Mouse (Mus musculus): ENCODE measurements around the gene Cdt1.
"Not testable (repeated sequence)": the region's sequence is repeated elsewhere in the genome, so short reads cannot be mapped to it uniquely, and the experiment has no call there.

The Cdt1 gene

DNA sequence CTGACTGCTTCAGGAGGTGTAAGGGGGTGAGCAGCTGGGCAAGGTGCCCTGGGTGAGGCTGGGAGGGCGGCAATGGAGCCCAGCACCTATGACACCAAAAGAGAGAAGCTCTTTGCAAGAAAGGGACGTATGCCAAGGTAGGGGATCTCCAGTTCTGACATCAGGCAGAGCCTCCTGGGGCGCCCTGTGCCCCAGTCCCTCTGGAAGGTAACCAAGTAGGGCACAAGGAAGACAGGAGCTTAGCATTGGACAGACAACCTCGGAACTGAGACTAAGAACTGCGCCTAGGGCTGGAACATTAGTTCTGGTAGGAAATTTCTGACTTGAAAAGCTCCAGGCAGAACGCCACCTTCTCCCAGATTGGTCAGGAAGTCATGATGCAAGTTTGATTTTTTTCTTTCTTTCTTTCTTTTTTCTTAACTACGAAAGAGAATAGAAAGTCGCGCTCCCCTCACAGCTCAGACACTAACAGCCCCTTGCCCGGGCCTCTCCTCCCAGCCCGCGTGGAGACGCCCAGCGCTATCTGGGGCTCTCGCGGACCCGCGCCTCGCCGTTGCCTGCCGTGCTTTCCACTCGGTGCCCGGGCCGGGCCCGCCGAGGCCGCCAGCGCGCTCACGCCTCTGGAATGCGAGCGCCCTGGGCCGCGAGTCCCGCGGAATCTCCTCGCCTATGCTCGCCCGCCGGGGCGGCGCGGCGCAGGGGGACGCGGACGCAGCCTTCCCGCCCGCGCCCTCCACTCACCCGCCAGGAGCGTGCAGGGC lies 17.4 kb upstream of the Cdt1 start:
- DNase-seq (ENCODE audit: low spot score in 2 of 2) = no peak

- DNase-seq (ENCODE audit: low spot score in 2 of 2) = no peak
Measured at GRCm38 (mm10) chr8:122550995-122551264, 16.9 kb upstream of the Cdt1 start.

- DNase-seq (ENCODE audit: low spot score in 2 of 2) = peak in 1 of 2 experiments; percentile 82
Measured at GRCm38 (mm10) chr8:122551265-122552051, 16.4 kb upstream of the Cdt1 start, which contains the start of gene Piezo1. Gene Piezo1, minus strand, starts transcription at chr8:122551329.

DNA sequence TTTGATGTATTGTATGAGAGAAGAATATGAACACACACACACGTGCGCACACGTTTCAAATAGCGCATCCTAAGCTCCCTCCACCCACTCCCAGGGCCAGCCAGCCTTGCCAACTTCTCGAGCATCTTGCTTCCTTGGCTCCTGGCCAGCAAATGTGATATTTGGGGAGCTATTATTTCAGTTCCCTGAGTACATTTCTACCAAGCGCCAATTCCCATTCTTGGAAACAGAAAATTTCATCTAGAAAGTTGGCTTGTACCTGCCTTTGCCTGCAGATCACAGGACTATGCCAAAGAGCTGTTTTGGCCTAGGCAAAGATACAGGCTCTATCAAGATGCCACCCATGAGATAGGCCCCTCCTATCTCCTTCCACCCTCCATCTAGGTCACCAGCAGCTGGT lies 13.0 kb upstream of the Cdt1 start:
- DNase-seq (ENCODE audit: low spot score in 2 of 2) = peak in 1 of 2 experiments; percentile 79

DNA sequence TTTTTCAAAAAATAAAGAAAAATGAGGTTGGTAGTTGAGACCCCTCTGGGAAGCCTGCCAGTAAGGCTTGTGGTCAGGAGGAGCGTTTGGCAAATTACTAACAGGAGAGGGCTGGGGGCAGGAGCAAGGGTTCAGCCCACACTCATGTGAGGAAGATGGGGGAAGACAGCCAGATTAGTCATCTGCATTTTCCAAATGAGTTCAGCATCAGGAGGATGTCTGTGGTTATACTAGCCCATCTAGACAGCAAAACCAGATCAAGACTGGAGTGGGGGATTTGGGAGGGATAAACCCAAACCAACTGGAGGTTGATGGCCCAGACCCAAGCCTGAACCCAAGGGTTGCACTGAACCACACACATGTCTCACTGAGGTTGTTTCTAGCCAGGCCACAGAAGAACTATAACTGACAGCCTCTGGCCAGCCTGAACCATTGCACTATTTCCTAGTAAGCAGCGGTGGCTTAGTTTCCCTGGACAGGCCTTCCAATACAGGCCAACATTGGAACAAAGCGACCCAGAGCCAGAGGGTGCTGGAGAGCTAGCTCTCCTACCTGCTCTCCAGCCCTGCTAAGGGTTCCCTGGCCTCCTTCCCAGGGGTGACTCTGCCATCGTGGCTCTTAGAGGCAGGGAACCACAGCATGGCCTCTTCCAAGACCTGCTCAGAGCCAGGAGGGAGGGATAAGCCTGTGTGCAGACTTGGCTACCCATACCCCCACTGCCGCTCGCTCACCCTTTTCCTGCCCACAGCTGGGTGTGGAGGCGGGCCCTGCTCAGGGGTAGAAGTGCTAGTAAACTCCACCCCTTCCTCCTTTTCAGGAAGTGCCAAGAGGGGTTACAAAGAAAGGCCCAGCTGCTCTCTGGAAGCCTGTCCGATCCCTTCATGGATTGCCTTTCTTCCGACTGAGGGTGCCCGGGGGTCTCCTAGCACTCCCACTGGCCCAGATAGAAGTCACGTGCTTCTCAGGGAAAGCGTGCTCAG lies 11.5 kb upstream of the Cdt1 start:
- DNase-seq (ENCODE audit: low spot score in 2 of 2) = no peak

GRCm38 (mm10) chr8:122557248-122558038 lies 10.4 kb upstream of the Cdt1 start:
- DNase-seq (ENCODE audit: low spot score in 2 of 2) = no peak

- DNase-seq (ENCODE audit: low spot score in 2 of 2) = no peak
Measured at GRCm38 (mm10) chr8:122558671-122559349, 9.0 kb upstream of the Cdt1 start.

- no peak for DNase-seq (ENCODE audit: low spot score in 2 of 2)
Measured at GRCm38 (mm10) chr8:122561199-122561598, 6.6 kb upstream of the Cdt1 start.

DNA sequence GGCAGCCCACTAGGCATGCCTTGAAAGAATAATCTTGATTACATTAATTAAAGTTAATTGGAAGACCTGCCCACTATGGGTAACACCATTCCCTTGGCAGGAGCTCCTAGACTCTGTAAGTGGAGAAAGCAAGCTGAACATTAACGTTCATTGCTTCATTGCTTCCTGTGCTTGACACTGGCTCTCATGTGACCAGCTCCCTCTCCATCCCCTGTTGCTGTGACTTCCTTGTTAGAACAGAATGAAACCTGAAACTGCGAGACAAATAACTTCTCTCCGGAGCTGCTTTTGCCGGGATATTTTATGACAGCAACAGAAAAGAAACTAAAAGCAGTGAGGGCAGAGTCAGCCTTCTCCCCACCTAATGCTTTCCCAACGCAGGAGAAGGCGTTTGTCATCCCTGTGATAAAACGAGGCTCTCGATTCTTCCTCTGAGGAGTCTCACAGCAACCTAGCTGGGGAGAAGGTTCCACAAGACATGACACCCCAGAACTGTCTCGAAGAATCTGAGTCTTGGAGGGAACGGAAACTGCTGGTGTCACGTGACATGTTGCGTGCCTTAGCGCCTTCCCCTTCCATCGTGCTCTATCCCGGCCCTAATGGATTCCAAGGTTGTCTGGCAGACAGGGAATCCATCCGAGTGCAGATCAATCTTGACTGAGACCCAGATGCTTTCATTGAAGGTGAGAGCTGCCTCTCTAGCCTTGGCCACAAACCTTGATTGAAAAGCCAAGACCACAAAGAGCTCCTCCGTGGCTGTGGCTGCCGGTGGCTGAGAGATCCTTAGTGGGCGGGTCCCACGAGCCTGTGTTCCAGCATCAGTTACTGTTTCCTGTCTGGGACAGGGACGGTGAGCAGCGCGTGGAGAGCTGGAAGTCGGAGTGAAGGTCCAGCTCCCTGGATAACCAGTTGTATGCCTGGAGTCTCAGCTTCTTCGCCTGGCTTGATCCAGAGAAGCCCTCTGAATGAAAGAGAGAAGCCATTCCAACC lies 3.2 kb upstream of the Cdt1 start:
- DNase-seq (ENCODE audit: low spot score in 2 of 2) = no peak

GRCm38 (mm10) chr8:122566766-122567165 lies 1.0 kb upstream of the Cdt1 start:
- no peak for DNase-seq (ENCODE audit: low spot score in 2 of 2)

GRCm38 (mm10) chr8:122568109-122568504 lies 292 bp downstream of the Cdt1 start:
- DNase-seq (ENCODE audit: low spot score in 2 of 2) = no peak

DNA sequence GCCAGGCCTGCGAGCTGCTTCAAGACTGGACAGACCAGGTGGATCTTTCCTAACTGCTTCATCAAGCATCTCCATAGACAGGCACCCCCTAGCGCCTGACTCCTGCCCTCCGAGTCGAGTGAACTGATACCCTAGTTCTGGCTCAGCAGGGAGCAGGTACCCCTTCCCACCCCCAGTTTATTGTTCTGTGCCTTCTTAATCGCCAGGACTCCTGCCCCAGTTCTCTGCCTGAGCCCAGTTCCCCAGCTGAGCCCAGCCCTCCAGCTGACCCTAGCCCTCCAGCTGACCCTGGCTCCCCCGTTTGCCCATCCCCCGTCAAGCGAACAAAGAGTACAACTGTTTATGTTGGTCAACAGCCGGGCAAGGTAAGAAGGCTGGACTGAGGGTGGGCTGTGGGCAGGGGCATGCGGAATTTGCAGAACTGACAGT lies 1.1 kb downstream of the Cdt1 start:
- no peak for DNase-seq (ENCODE audit: low spot score in 2 of 2)

DNA sequence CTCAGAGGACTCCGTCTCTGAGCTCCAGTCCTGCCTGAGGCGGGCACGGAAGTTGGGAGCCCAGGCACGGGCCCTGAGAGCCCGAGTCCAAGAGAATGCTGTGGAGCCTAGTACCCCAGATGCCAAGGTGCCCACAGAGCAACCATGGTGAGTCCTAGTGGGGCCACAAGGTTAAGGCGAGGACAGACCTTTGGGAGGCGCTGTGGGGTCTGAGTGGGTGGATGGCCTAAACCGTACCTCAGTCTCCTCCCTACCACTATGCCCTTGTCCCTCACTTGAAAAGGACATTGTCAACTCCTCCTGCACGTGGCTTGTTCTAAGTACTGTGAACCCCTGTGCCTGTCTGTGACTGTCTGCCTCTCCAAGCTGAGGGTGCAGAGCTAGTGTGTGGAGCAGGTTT lies 1.5 kb downstream of the Cdt1 start:
- no peak for DNase-seq (ENCODE audit: low spot score in 2 of 2)

DNA sequence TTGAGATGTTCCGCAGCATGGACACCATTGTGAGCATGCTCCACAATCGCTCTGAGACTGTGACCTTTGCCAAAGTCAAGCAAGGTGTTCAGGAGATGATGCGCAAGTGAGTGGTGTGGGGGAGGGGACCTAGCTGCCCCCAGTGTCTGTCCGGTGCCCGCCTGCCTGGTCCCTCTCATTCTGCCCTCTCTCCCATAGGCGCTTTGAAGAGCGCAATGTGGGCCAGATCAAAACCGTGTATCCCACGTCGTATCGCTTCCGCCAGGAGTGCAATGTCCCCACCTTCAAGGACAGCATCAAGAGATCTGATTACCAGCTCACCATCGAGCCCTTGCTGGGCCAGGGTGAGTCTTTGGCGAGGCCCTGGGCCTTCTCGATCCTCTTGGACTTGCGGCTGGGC lies 2.2 kb downstream of the Cdt1 start:
- DNase-seq (ENCODE audit: low spot score in 2 of 2) = no peak

DNA sequence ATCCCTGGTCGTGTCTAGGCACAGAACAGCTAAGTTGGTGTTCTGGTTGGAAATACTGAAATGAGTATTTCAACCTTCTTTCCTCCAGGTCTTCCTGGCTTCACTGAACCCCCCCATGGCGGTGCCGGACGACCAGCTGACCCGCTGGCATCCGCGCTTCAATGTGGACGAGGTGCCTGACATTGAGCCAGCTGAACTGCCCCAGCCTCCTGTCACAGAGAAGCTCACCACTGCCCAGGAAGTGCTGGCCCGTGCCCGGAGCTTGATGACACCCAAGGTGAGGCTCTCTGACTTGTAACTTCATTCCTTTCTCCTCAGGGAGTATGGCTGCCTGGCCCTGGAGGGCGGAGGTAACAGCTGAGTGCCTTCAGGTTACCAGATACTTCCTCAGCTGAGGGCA lies 3.3 kb downstream of the Cdt1 start:
- DNase-seq (ENCODE audit: low spot score in 2 of 2) = no peak

DNA sequence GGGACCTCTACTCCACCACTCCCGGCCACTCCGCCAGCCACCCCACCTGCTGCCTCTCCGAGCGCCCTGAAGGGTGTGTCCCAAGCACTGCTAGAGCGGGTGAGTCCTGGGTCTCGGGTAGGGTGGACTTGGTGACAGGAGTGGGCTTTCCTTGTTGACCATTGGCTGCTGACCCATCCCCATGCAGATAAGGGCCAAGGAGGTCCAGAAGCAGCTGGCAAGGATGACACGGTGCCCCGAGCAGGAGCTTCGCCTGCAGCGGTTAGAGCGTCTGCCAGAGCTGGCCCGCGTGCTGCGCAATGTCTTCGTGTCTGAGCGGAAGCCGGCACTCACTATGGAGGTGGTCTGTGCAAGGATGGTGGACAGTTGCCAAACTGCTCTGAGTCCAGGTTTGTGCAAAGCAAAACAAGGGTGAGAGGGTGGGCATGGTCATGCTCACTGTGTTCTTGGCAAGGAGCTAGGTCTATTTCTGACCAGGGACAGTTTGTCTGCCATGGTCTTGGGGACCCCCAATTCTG lies 4.0 kb downstream of the Cdt1 start:
- DNase-seq (ENCODE audit: low spot score in 2 of 2) = no peak

- no peak for DNase-seq (ENCODE audit: low spot score in 2 of 2)
Measured at GRCm38 (mm10) chr8:122572751-122573150, 4.9 kb downstream of the Cdt1 start.

GRCm38 (mm10) chr8:122573176-122573575 lies 5.4 kb downstream of the Cdt1 start:
- not testable (repeated sequence) for DNase-seq (ENCODE audit: low spot score in 2 of 2)

DNA sequence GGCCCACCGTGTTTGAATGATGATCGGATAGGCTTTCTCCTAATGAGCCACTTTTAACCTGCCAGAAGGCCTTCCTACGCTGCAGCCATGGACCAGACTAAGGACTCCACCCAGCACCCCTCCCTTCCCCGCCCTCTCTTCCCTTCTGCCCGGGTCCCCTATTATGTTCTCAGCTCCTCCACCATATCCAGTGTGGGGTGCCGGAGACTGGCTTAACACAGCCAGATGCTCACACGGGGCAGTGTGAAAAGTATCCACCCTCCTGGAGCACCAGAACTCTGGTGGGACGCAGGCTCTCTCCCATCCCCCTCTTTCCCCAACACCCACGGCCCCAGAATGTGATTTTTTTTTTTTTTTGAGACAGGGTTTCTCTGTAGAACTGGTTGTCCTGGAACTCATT lies 5.8 kb downstream of the Cdt1 start:
- DNase-seq (ENCODE audit: low spot score in 2 of 2) = no peak
